Mouse (Mus musculus): Measurements from ENCODE around the gene Slc36a1. TPM values are rescaled to one million over a fixed set of nuclear protein-coding genes. Genes with fewer than 3 reads are reported as not detected.

Gene Slc36a1
- polyA plus RNA-seq, 1 experiment from 2014 or later: 1.9 TPM

- Histone ChIP-seq H3K27ac (no peak overlapping the region), H3K9me3 (replicated peaks; ENCODE audit: low read length) (no peaks in the 10 kb centered on the region), H3K4me3 (replicated peaks; ENCODE audit: low read depth, low read length) (no peak overlapping the region), H3K4me2 (ENCODE audit: low read length) (no peak overlapping the region), H3K36me3 (ENCODE audit: insufficient read depth, low read length) (no peaks in the 10 kb centered on the region), H3K27me3 (ENCODE audit: insufficient read depth, low read length) (no peaks in the 10 kb centered on the region), H3K9ac (ENCODE audit: low read depth, low read length) (no peak overlapping the region), H3K4me1 (replicated peaks; ENCODE audit: insufficient read depth, low read length) (peaks cover 6% of the 10 kb centered on the region; the same call in 1 of the 2 replicates)
- WGBS: 87% methylated on average over 5 of the region's 5 CpGs
- ATAC-seq (replicated peaks; ENCODE audit: low FRiP score, low read depth) (no peak), DNase-seq (ENCODE audit: low spot score) (no peak)
- TF ChIP-seq CTCF (IDR thresholded peaks at IDR 0.05; ENCODE audit: low read depth): no peak
These were observed 10.0 kb downstream of the Slc36a1 start for GRCm38 (mm10) chr11:55214161-55214560.

- H3K9ac ChIP-seq (ENCODE audit: low read depth, low read length): no peak overlapping the region
- WGBS: 68% methylated on average over 3 of the region's 3 CpGs
- DNase-seq (ENCODE audit: low spot score) (no peak), ATAC-seq (replicated peaks; ENCODE audit: low FRiP score, low read depth) (no peak)
- no peak overlapping the region for H3K27ac ChIP-seq
- H3K4me3 ChIP-seq (replicated peaks; ENCODE audit: low read depth, low read length): no peak overlapping the region
- no peaks in the 10 kb centered on the region for H3K27me3 ChIP-seq (ENCODE audit: insufficient read depth, low read length)
- no peak overlapping the region for H3K4me2 ChIP-seq (ENCODE audit: low read length)
- no peak for TF ChIP-seq CTCF (IDR thresholded peaks at IDR 0.05; ENCODE audit: low read depth)
- H3K4me1 ChIP-seq (replicated peaks; ENCODE audit: insufficient read depth, low read length): peaks cover 1% of the 10 kb centered on the region; the same call in 1 of the 2 replicates
- peaks cover under 1% of the 10 kb centered on the region for H3K36me3 ChIP-seq (ENCODE audit: insufficient read depth, low read length)
- H3K9me3 ChIP-seq (replicated peaks; ENCODE audit: low read length): no peaks in the 10 kb centered on the region
These were observed 10.8 kb downstream of the Slc36a1 start for GRCm38 (mm10) chr11:55214978-55215377.

DNA sequence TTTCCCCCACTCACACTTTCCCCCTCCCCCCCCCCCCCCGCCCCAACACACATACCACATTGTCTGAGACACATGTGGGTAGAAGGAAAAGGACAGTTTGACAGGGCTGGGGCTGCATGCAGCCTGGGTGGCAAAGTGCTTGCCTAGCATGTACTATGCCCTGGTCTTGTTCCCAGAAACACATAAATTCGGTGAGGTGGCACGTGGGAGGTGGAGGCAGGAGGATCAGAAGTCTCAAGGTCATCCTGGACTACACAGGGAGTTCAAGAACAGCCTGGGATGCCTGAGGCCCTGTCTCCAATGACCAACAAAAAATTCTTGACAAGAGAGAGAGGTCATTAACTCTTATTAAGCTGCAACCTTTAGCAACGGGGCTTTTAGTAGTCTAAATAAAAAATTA lies 11.9 kb downstream of the Slc36a1 start:
- no peak for TF ChIP-seq CTCF (IDR thresholded peaks at IDR 0.05; ENCODE audit: low read depth)
- no peak for DNase-seq (ENCODE audit: low spot score)
- 22% methylated on average over 3 of the region's 4 CpGs for WGBS

DNA sequence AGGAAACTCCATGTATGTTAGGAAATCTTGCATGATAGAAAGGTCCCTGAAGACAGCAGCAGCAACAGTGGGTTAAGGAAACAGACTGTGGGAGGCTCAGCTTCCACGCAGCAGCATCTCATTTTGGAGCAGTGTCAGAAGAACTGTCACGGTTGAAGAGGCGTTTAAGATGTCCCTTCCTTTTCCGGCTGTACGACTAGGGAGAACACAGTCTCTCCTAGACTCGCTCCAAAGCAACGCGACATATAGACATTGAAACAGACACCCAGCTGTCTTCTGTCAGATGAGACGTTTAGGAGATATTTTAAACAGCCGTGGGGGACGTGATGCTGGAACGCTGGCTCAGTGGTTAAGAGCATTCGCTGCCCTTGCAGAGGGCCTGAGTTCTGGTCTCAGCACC lies 12.7 kb downstream of the Slc36a1 start:
- Histone ChIP-seq H3K4me1 (replicated peaks; ENCODE audit: insufficient read depth, low read length) (no peaks in the 10 kb centered on the region), H3K4me2 (ENCODE audit: low read length) (no peak overlapping the region), H3K27me3 (ENCODE audit: insufficient read depth, low read length) (no peaks in the 10 kb centered on the region), H3K27ac (0 out of 2 replicates have a peak overlapping the region, but pooled peaks have one; percentile 25), H3K9me3 (replicated peaks; ENCODE audit: low read length) (no peaks in the 10 kb centered on the region), H3K4me3 (replicated peaks; ENCODE audit: low read depth, low read length) (no peak overlapping the region), H3K36me3 (ENCODE audit: insufficient read depth, low read length) (peaks cover 9% of the 10 kb centered on the region), H3K9ac (ENCODE audit: low read depth, low read length) (peak overlapping the region; percentile 27; the same call in 1 of the 2 replicates)
- 40% methylated on average over 13 of the region's 13 CpGs for WGBS
- ATAC-seq (replicated peaks; ENCODE audit: low FRiP score, low read depth): no peak
- peak; percentile 73 for DNase-seq (ENCODE audit: low spot score)
- TF ChIP-seq CTCF (IDR thresholded peaks at IDR 0.05; ENCODE audit: low read depth): no peak

More for the DNA sequence above, 11.9 kb downstream of the Slc36a1 start:
- peak; percentile 65; the same call in 1 of the 2 replicates for ATAC-seq (replicated peaks; ENCODE audit: low FRiP score, low read depth)
- Histone ChIP-seq H3K4me1 (replicated peaks; ENCODE audit: insufficient read depth, low read length) (no peaks in the 10 kb centered on the region), H3K27me3 (ENCODE audit: insufficient read depth, low read length) (no peaks in the 10 kb centered on the region), H3K4me2 (ENCODE audit: low read length) (no peak overlapping the region), H3K9ac (ENCODE audit: low read depth, low read length) (no peak overlapping the region), H3K4me3 (replicated peaks; ENCODE audit: low read depth, low read length) (no peak overlapping the region), H3K36me3 (ENCODE audit: insufficient read depth, low read length) (peaks cover 6% of the 10 kb centered on the region), H3K27ac (no peak overlapping the region), H3K9me3 (replicated peaks; ENCODE audit: low read length) (no peaks in the 10 kb centered on the region)

GRCm38 (mm10) chr11:55217418-55217817 lies 13.3 kb downstream of the Slc36a1 start:
- WGBS: 48% methylated on average over 4 of the region's 4 CpGs

DNA sequence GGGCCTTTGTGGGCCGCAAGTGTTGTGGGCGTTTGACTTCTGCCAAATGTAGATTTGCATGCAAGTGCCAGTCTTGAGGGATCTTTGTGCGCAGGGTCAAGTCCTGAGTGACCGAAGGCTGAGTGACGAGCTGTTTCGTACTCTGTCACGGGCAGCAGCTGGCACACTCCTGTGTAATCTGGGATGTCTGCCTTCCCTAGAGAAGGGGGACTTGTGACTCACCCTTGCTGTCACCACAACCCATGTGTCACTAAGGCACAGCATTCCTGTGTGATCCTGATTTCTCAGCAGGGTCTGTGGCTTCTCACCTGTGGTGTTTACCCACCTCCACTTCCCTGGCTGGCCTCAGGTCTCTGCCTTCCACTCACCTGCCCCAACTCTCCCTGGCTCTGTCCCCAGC lies 13.7 kb downstream of the Slc36a1 start:
- Histone ChIP-seq H3K9ac (ENCODE audit: low read depth, low read length) (no peak overlapping the region), H3K36me3 (ENCODE audit: insufficient read depth, low read length) (peaks cover 12% of the 10 kb centered on the region), H3K27ac (peak overlapping the region; percentile 13; the same call in 1 of the 2 replicates), H3K27me3 (ENCODE audit: insufficient read depth, low read length) (no peaks in the 10 kb centered on the region), H3K4me1 (replicated peaks; ENCODE audit: insufficient read depth, low read length) (no peaks in the 10 kb centered on the region), H3K4me3 (replicated peaks; ENCODE audit: low read depth, low read length) (no peak overlapping the region), H3K9me3 (replicated peaks; ENCODE audit: low read length) (no peaks in the 10 kb centered on the region), H3K4me2 (ENCODE audit: low read length) (no peak overlapping the region)
- ATAC-seq (replicated peaks; ENCODE audit: low FRiP score, low read depth) (no peak), DNase-seq (ENCODE audit: low spot score) (no peak)
- TF ChIP-seq CTCF (IDR thresholded peaks at IDR 0.05; ENCODE audit: low read depth): no peak
- 83% methylated on average over 7 of the region's 7 CpGs for WGBS

More at GRCm38 (mm10) chr11:55217418-55217817, 13.3 kb downstream of the Slc36a1 start:
- DNase-seq (ENCODE audit: low spot score) (peak; percentile 53), ATAC-seq (replicated peaks; ENCODE audit: low FRiP score, low read depth) (peak; percentile 67)
- no peak overlapping the region for H3K9ac ChIP-seq (ENCODE audit: low read depth, low read length)
- H3K4me3 ChIP-seq (replicated peaks; ENCODE audit: low read depth, low read length): no peak overlapping the region
- no peak overlapping the region for H3K4me2 ChIP-seq (ENCODE audit: low read length)
- no peaks in the 10 kb centered on the region for H3K4me1 ChIP-seq (replicated peaks; ENCODE audit: insufficient read depth, low read length)
- peaks cover 12% of the 10 kb centered on the region for H3K36me3 ChIP-seq (ENCODE audit: insufficient read depth, low read length)
- H3K9me3 ChIP-seq (replicated peaks; ENCODE audit: low read length): no peaks in the 10 kb centered on the region
- H3K27me3 ChIP-seq (ENCODE audit: insufficient read depth, low read length): no peaks in the 10 kb centered on the region
- H3K27ac ChIP-seq: no peak overlapping the region
- TF ChIP-seq CTCF (IDR thresholded peaks at IDR 0.05; ENCODE audit: low read depth): no peak

GRCm38 (mm10) chr11:55218473-55218872 lies 14.3 kb downstream of the Slc36a1 start:
- no peak for TF ChIP-seq CTCF (IDR thresholded peaks at IDR 0.05; ENCODE audit: low read depth)
- Histone ChIP-seq H3K9ac (ENCODE audit: low read depth, low read length) (no peak overlapping the region), H3K4me3 (replicated peaks; ENCODE audit: low read depth, low read length) (no peak overlapping the region), H3K27ac (peak overlapping the region; percentile 13; the same call in 1 of the 2 replicates), H3K4me1 (replicated peaks; ENCODE audit: insufficient read depth, low read length) (no peaks in the 10 kb centered on the region), H3K36me3 (ENCODE audit: insufficient read depth, low read length) (peaks cover 14% of the 10 kb centered on the region), H3K9me3 (replicated peaks; ENCODE audit: low read length) (no peaks in the 10 kb centered on the region), H3K27me3 (ENCODE audit: insufficient read depth, low read length) (no peaks in the 10 kb centered on the region), H3K4me2 (ENCODE audit: low read length) (no peak overlapping the region)
- WGBS: 89% methylated on average over 3 of the region's 3 CpGs
- DNase-seq (ENCODE audit: low spot score) (no peak), ATAC-seq (replicated peaks; ENCODE audit: low FRiP score, low read depth) (no peak)
